Mouse (Mus musculus): ENCODE data around the gene Hist2h2bb.

GRCm38 (mm10) chr3:96293368-96293767 lies 23.8 kb downstream of the Hist2h2bb start:
- TF ChIP-seq RCOR1 (IDR thresholded peaks at IDR 0.05; ENCODE audit: low read depth, low read length) (no peak), GABPA (IDR thresholded peaks at IDR 0.05; ENCODE audit: low read depth, low read length) (no peak), POLR2A (IDR thresholded peaks at IDR 0.05; ENCODE audit: control insufficient read depth in 1 of 2, insufficient read depth in 1 of 2, low read depth in 1 of 2, low read length in 2 of 2, poor library complexity in 1 of 2) (no peak), ZC3H11A (IDR thresholded peaks at IDR 0.05; ENCODE audit: low read depth, low read length) (no peak), JUND (IDR thresholded peaks at IDR 0.05; ENCODE audit: low read depth, low read length) (no peak), CTCF (IDR thresholded peaks at IDR 0.05 in 2 of 3, conservative IDR thresholded peaks at IDR 0.05 in 1 of 3; ENCODE audit: control insufficient read depth in 1 of 3, insufficient read depth in 1 of 3, low read depth in 2 of 3, low read length in 3 of 3, poor library complexity in 1 of 3, severe bottlenecking in 1 of 3) (no peak), EP300 (IDR thresholded peaks at IDR 0.05; ENCODE audit: low read depth in 1 of 2, low read length in 2 of 2) (no peak), TCF12 (IDR thresholded peaks at IDR 0.05; ENCODE audit: low read depth, low read length) (no peak), HCFC1 (IDR thresholded peaks at IDR 0.05; ENCODE audit: low read depth, low read length) (no peak), TAL1 (IDR thresholded peaks at IDR 0.05; ENCODE audit: low read length) (no peak)
